Mouse (Mus musculus): ENCODE measurements around the gene Mcpt8. TPM values are rescaled to one million over a fixed set of nuclear protein-coding genes. Genes with fewer than 3 reads are reported as not detected.
"Not testable (repeated sequence)": the region's sequence is repeated elsewhere in the genome, so short reads cannot be mapped to it uniquely, and the experiment has no call there.

The Mcpt8 gene
- total RNA-seq (2021) = not detected

- intact Hi-C loops (cut with DNase I) = no loop called here
- no peak for DNase-seq
Observed at GRCm38 (mm10) chr14:56085167-56085566, at the start of gene Mcpt8. TSS of gene Mcpt8 (minus strand) at chr14:56085273.

GRCm38 (mm10) chr14:56133675-56134074, 48.6 kb upstream of the Mcpt8 start:
- intact Hi-C loops (cut with DNase I); DNase-seq: not testable (repeated sequence)

DNA sequence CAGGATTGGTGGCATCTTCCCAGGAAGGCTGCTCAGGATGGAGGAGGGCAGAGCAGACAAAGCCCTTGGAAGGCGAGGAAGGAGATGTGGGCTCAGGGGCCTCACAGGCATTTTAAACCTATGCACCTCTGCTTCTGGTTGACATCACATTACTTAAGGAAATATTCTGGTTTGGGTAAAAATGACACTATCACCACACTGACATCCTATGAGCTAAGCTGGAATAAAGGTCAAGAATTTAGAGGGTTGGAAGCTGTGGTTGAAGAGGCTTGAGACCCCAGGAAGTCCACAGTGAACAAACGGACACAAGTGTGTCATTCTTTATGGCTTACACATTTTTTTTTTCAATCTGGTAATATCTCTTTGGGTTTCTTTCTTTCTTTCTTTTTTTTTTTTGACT, 47.4 kb upstream of the Mcpt8 start, which contains the start of gene Gzmd:
Gene Gzmd (minus strand): TSS at position 101 of the 400 bp plus-strand sequence.
- DNase-seq; intact Hi-C loops (cut with DNase I): not testable (repeated sequence)

- intact Hi-C loops (cut with DNase I) = no loop called here
- DNase-seq = no peak
Observed at GRCm38 (mm10) chr14:56128341-56128740, 43.3 kb upstream of the Mcpt8 start.

DNA sequence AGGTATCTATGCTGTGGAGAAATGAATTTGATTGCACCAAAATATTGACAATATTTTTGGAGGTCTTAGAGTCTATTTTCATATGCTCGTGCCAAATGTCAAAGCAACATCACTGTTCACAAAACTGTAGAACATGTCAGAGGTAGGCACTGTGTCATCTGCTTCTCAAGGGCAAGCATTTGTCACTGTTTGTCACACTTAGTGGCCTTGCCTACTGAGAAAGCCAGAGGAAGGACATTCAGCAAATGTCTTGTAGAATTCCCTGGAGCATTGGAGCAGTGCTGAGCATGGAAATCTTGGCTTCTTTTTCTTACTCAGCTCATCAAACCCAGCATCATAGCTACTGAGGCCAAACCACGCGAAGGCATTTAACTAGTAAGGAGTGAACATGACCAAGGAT, 38.4 kb upstream of the Mcpt8 start:
- DNase-seq = no peak
- intact Hi-C loops (cut with DNase I) = no loop called here

GRCm38 (mm10) chr14:56120525-56120924, 35.5 kb upstream of the Mcpt8 start, which contains the start of gene Gzme:
TSS of gene Gzme (minus strand) at chr14:56120625.
- DNase-seq = no peak
- intact Hi-C loops (cut with DNase I) = no loop called here

DNA sequence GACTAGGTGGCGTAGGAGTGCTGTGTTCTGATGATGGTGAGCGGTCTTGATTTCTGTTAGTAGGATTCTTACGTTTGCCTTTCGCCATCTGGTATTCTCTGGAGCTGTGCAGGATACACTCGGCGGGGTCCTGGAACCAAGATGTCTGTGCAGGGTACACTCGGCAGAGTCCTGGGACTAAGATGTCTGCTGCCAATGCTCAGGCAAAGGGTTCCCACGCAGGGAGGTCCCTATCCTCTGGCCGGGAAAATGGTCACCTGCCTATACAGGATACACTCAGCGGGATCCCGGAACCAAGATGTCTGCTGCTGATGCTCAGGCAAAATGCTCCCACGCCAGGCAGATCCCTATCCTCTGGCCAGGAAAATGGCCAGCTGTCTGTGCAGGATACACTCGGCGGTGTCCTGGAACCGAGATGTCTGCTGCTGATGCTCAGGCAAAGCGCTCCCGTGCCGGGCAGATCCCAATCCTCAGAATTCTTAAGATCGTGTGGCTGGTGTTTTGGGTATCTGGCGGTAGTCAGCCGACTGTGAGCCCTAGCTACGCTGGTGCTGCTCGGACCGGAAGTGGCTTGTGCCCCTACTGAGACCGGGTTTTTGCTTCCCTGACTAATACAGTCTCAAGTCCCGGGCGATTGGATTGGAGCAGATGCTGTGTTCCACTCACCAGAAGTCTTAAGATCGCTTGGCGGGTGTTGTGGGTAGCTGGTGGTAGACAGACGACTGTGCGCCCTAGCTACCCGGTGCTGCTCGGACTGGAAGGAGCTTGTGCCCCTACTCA, 30.6 kb upstream of the Mcpt8 start:
- intact Hi-C loops (cut with DNase I); DNase-seq: not testable (repeated sequence)

DNA sequence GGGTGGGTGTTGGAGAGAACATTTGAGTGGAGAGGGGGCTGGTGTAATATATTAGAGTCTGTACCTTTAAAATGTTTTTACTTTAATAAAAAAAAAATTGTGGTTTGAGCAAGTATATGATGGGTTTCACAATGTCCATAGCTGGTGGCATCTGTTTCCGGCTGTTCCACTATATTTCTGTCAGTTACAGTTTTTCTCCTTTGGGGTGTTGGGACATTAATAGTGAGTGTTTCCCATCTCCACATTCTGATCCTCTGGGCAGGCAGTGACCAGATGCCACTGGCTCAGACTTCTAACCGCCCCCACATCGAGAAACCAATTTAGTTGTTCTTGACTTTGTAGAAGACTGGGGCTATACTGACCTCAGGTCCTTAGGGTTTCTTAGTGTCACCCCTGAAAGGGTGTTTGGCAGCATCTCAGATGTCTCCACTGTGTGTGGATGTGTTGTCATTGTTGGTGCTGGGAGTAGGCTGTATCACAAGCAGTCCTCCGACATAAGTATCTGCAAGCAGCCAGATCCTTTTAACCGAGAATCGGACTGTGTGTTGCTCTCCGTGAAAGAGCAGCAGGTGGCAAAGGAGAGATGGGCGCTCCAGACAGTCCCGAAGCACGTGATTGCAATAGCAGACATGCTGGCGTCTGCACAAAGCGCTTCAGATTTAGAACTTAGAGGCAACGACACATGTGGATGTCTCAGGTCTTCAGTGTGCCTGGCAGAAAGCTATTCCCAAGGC, 20.5 kb upstream of the Mcpt8 start:
- DNase-seq = no peak
- intact Hi-C loops (cut with DNase I) = no loop called here

DNA sequence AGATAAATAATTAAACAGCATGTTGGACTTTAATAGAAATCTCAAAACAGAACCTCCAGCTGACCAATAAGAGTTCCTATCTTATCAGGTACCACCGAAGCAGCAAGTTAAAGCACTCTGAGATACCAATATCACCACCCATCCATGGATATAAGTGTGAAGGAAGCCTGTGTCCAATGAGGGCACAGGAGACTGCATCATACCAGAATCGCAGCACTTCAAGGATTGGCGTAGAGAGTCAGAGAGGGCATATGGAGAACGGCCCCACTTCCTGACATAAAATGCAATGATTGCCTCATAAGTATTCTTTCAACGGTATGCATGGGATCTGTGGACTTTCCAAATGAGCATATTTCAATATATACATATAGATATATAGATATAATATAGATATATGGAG, 19.9 kb upstream of the Mcpt8 start:
- intact Hi-C loops (cut with DNase I) = no loop called here

DNA sequence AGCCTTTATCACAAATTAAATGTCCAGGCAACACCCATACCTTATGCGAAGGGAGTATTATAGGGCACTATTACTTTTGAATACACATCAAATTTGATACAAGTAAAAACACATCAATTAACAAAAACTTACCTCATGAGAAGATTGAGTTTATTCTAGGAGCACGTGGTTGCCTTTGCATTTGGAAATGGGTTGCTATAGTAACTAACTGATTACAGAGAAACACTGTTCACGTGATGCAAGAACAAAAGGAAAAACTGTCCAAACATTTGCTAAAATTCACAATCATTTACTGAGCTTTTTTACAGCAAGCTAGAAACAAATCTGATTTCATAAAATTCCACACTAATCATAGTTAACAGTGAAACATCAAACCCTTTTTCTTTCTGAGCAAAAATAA, 18.4 kb upstream of the Mcpt8 start:
- no peak for DNase-seq
- intact Hi-C loops (cut with DNase I) = no loop called here

More for the DNA sequence above, 19.9 kb upstream of the Mcpt8 start:
- DNase-seq = no peak

- no peak for DNase-seq
- intact Hi-C loops (cut with DNase I) = no loop called here
Observed at GRCm38 (mm10) chr14:56102386-56102785, 17.3 kb upstream of the Mcpt8 start, which contains the start of gene Ctsg. TSS of gene Ctsg (minus strand) at chr14:56102574.

GRCm38 (mm10) chr14:56098940-56099339, 13.9 kb upstream of the Mcpt8 start:
- peak in 1 of 2 experiments; percentile 20 for DNase-seq

GRCm38 (mm10) chr14:56097597-56097996, 12.5 kb upstream of the Mcpt8 start:
- intact Hi-C loops (cut with DNase I) = no loop called here
- DNase-seq = peak; percentile 9 to 16

More at GRCm38 (mm10) chr14:56098940-56099339, 13.9 kb upstream of the Mcpt8 start:
- intact Hi-C loops (cut with DNase I) = no loop called here

DNA sequence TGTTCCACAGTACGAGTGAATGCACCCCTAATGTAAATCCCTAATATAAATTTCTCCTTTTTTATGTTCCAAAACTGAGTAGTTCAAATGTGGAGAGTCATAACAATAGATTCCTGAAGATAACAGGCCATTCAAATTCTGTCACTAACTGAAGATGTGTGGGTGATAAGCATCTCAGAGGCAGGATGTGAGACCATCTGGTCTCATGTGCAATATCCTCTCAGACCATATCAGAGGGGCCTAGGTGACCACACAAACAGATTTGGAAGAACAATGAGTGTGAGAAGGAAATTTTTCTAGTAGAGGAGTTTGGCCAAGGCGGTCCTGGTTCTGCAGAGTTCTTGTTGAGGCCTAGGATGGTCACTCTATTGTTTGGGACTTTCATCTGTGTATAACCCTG, 8.3 kb upstream of the Mcpt8 start:
- intact Hi-C loops (cut with DNase I) = no loop called here

GRCm38 (mm10) chr14:56086711-56087110, 1.6 kb upstream of the Mcpt8 start:
- intact Hi-C loops (cut with DNase I) = no loop called here
- no peak for DNase-seq

More for the DNA sequence above, 8.3 kb upstream of the Mcpt8 start:
- no peak for DNase-seq

- intact Hi-C loops (cut with DNase I) = no loop called here
- DNase-seq = no peak
Observed at GRCm38 (mm10) chr14:56082016-56082415, 3.1 kb downstream of the Mcpt8 start.

DNA sequence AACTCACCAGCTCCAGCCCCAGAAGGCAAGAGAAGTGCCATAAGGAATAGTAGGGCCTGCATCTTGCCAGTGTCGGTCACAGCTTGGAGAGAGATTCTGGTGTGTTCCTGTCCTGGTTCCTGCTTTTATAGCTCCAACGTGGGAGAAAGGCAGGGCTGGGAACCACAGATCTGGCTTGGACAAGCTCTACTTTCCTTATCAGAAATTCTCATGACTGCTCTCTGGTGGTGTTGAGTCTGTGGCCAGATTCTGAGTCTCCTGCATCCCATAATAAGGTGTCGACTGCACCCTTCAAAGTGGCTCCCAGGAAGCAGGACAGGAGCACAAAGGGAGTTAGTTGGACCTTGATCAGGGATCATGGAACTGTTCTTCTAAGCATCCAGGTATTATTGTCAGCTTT, 22.9 kb downstream of the Mcpt8 start, which contains the start of gene Mcpt4:
Gene Mcpt4 (minus strand): TSS at position 101 of the 400 bp plus-strand sequence.
- intact Hi-C loops (cut with DNase I) = not testable (repeated sequence)

DNA sequence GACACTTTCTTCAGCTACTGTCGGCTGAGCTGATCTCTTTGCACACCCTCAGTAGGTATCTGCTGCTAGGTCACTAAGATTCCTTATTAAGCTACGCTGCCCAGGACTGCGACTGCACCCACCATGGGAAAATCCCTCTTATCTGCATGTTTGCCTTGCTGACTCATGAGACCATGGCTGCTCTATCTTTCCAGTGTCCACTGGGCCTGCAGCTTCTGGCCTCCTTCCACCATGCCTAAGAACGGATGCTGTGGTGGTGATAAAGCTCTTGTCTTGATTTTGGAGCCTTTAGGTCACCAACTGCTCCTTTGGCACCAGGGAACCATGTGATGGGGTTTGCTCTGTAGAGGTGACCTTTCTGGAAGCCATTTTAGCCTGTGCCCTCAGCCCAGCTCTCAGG, 27.4 kb downstream of the Mcpt8 start:
- DNase-seq = no peak
- intact Hi-C loops (cut with DNase I) = no loop called here

More for the DNA sequence above, 22.9 kb downstream of the Mcpt8 start, which contains the start of gene Mcpt4:
- DNase-seq = not testable (repeated sequence)

- DNase-seq = no peak
- intact Hi-C loops (cut with DNase I) = no loop called here
Observed at GRCm38 (mm10) chr14:56055408-56055807, 29.7 kb downstream of the Mcpt8 start.

GRCm38 (mm10) chr14:56041792-56042191, 43.3 kb downstream of the Mcpt8 start, which contains the start of gene Mcpt2:
TSS of gene Mcpt2 (plus strand) at chr14:56042041.
- DNase-seq; intact Hi-C loops (cut with DNase I): not testable (repeated sequence)

DNA sequence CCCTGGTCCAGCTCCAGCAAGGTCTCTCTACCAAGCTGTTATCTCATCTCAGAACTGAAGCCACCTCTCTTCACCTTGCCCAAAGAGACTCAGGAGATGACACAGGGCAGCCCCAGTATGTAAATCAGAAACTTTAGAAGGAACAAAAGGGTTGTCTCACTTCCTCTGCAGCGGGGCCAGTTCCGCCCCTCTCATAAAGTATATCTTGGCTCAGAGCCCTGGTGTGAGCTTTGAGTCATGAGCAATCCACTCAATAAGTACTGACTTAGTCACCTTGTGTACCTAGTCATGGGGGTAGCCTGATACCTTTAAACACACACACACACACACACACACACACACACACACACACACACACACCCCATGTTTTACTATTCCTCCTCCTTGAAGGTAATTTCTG, 50.6 kb downstream of the Mcpt8 start:
- no peak for DNase-seq
- intact Hi-C loops (cut with DNase I) = no loop called here
